Mouse (Mus musculus) limb, embryonic 12.5 days (tissue): Measurements from ENCODE around the gene Hoxc11. TPM values are rescaled to one million over a fixed set of nuclear protein-coding genes. Genes with fewer than 3 reads are reported as not detected.

Source experiments
- ATAC-seq: fragments of 200-750 bp; cut with Nextera tagmentation; 2 replicates; pipeline ENCODE4 v1.8.0; 2017; ENCODE audit warnings: low read depth, moderate TSS enrichment; ENCODE audit not compliant: insufficient number of reproducible peaks, insufficient read depth, low FRiP score, low TSS enrichment
- H3K27ac ChIP-seq: fragments of 300-500 bp; sonication (generic); 2 replicates; pipeline ENCODE4 v1.5.1; 2016; ENCODE audit warnings: mild to moderate bottlenecking, moderate library complexity
- H3K27me3 ChIP-seq: fragments of 300-500 bp; sonication (generic); 2 replicates; pipeline ENCODE4 v1.6.1; 2016; ENCODE audit warnings: mild to moderate bottlenecking, moderate library complexity
- H3K36me3 ChIP-seq: fragments of 300-500 bp; sonication (generic); 2 replicates; pipeline ENCODE4 v1.6.1; 2016; ENCODE audit warnings: mild to moderate bottlenecking, moderate library complexity
- H3K4me1 ChIP-seq: fragments of 300-500 bp; sonication (generic); replicated peaks from 2 replicates; pipeline ENCODE4 v1.6.1; 2016
- H3K4me2 ChIP-seq: fragments of 300-500 bp; sonication (generic); 2 replicates; pipeline ENCODE4 v1.6.1; 2016; ENCODE audit warnings: mild to moderate bottlenecking, moderate library complexity
- H3K4me3 ChIP-seq: fragments of 300-500 bp; sonication (generic); replicated peaks from 2 replicates; pipeline ENCODE4 v1.5.1; 2016; ENCODE audit warnings: mild to moderate bottlenecking
- H3K9ac ChIP-seq: fragments of 300-500 bp; sonication (generic); replicated peaks from 2 replicates; pipeline ENCODE4 v1.6.1; 2016; ENCODE audit warnings: mild to moderate bottlenecking, moderate library complexity
- H3K9me3 ChIP-seq: fragments of 300-500 bp; sonication (generic); 2 replicates; pipeline ENCODE4 v1.6.1; 2016; ENCODE audit warnings: mild to moderate bottlenecking, moderate library complexity
- WGBS: fragments of 180-500 bp; shearing (Covaris S2); methylation state at CpG from one replicate; pipeline ENCODE4 v1.1.7; 2016; 5-methylcytosine and 5-hydroxymethylcytosine counted together
- polyA plus RNA-seq: library from polyadenylated mRNA; unstranded; fragments of >200 nt; fragmentation: Nextera tagmentation; extraction: Ambion mirVana; gene quantifications from 2 replicates; pipeline ENCODE4 v1.2.1, GENCODE M21; 2016

Hoxc11 gene
- 3.5 and 5.2 TPM in 2 replicates for polyA plus RNA-seq

DNA sequence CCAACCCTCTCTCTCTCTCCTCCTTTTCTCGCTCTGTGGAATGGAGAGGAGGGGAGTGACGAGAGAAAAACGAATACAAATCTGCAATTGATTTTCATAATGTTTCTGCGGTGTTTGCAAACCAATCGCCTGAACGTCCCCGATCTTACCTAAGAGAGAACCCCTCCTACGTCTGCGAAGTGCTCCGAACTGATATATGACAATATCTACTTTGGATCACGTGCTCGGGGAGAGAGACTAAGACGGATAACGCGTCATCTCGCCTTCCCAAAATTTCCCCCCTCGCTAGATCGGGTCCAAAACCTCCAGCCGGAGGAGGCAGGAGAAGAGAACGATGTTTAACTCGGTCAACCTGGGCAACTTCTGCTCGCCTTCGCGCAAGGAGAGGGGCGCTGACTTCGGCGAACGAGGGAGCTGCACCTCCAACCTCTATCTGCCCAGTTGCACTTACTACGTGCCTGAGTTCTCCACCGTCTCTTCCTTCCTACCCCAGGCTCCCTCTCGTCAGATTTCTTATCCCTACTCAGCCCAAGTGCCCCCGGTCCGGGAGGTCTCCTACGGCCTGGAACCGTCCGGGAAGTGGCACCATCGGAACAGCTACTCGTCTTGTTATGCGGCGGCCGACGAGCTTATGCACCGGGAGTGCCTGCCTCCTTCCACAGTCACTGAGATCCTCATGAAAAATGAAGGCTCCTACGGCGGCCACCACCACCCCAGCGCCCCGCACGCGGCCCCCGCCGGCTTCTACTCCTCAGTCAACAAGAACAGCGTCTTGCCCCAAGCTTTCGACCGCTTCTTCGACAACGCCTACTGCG lies at the start of gene Hoxc11:
Gene Hoxc11, plus strand, starts transcription at position 236 of the 815 bp plus-strand sequence.
- H3K4me1 ChIP-seq, result peaks cover 68% of the 10 kb centered on the region
- no peaks in the 10 kb centered on the region for H3K36me3 ChIP-seq
- no peak for ATAC-seq
- peak within 1 kb of the TSS; percentile 89 for H3K27ac ChIP-seq
- under 1% methylated on average over 56 of the region's 57 CpGs for WGBS
- H3K4me3 ChIP-seq, result peak within 1 kb of the TSS; percentile 55
- H3K9me3 ChIP-seq, result no peaks in the 10 kb centered on the region
- H3K9ac ChIP-seq, result peak within 1 kb of the TSS; percentile 81
- H3K4me2 ChIP-seq, result peak within 1 kb of the TSS; percentile 60
- H3K27me3 ChIP-seq, result peaks cover 87% of the 10 kb centered on the region

DNA sequence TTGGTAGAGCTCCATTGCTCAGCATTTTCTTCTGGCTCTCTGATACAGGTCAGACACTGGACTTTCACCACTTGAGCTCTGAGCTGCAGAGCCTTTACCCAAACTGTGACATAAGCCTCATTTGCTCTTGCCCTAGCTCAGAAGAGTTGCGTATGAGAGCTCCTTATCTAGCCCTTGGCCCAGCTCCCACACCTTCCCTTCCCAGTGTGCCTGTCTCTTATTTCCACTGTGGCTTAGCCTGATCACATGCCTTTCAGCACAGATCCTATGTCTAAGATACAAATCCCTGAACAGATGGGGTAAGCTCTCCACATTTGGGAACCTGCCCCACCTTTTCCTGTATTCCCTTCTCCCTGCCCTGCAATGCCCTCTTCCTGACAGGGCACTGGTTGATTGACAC lies 49.3 kb upstream of the Hoxc11 start:
- no peak for ATAC-seq
- Histone ChIP-seq H3K4me2 (no peak overlapping the region), H3K9ac (no peak overlapping the region), H3K9me3 (no peaks in the 10 kb centered on the region), H3K4me1 (no peaks in the 10 kb centered on the region), H3K27ac (no peak overlapping the region), H3K36me3 (no peaks in the 10 kb centered on the region), H3K27me3 (peaks cover 68% of the 10 kb centered on the region), H3K4me3 (no peak overlapping the region)
- WGBS, result 58% methylated on average over 1 of the region's 1 CpGs

DNA sequence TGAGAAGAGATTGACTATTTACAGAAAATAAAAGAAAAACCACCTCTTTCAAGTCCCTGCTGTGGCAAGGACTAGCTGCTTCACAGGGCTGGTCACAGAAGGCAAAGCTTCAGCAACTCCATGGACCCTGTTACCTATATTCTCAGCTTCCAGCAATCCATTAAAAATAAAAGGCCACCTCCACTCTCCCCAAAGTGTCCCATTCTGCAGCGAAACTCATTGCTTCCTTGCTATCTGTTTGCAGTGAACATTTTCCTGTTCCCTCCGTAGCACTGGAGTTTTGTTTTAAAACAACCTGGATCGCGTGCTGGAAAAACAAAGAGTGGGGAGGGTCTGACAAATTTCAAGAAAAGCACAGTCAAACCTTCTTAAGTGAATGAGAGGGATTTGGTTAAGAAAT lies 44.7 kb upstream of the Hoxc11 start:
- Histone ChIP-seq H3K27me3 (peaks cover 87% of the 10 kb centered on the region), H3K4me2 (no peak overlapping the region), H3K27ac (no peak overlapping the region), H3K9ac (no peak overlapping the region), H3K9me3 (no peaks in the 10 kb centered on the region), H3K4me3 (no peak overlapping the region), H3K4me1 (0 out of 2 replicates have a peak, but pooled peaks cover 4% of the 10 kb centered on the region), H3K36me3 (no peaks in the 10 kb centered on the region)
- no peak for ATAC-seq
- WGBS, result 2% methylated on average over 4 of the region's 4 CpGs

DNA sequence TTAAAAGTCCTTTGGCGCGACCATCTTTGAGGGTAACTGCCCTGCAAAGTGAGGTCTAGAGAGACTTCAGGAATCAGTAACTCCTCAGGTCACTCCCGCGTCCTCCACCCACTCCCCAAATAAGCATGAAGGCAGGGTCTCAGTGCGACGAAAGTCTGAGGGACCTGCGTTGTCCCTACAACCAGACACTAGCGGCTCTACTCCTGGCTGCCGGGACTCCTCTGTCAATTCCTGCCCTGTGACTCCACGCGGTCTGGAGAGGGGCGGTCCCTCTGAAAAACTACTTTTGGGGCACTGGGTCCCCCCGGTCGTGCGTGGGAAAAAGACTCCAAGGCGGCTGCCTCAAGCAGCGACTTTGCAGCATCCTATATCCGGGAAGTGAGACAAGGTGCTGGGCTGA lies 44.2 kb upstream of the Hoxc11 start:
- no peak for ATAC-seq
- peaks cover 87% of the 10 kb centered on the region for H3K27me3 ChIP-seq
- WGBS, result under 1% methylated on average over 18 of the region's 18 CpGs
- H3K27ac ChIP-seq, result no peak overlapping the region
- H3K9ac ChIP-seq, result no peak overlapping the region
- H3K4me3 ChIP-seq, result 0 out of 2 replicates have a peak overlapping the region, but pooled peaks have one; percentile 9
- H3K4me2 ChIP-seq, result peak overlapping the region; percentile 27; the same call in 1 of the 2 replicates
- H3K36me3 ChIP-seq, result no peaks in the 10 kb centered on the region
- H3K4me1 ChIP-seq, result 0 out of 2 replicates have a peak, but pooled peaks cover 4% of the 10 kb centered on the region
- H3K9me3 ChIP-seq, result no peaks in the 10 kb centered on the region

DNA sequence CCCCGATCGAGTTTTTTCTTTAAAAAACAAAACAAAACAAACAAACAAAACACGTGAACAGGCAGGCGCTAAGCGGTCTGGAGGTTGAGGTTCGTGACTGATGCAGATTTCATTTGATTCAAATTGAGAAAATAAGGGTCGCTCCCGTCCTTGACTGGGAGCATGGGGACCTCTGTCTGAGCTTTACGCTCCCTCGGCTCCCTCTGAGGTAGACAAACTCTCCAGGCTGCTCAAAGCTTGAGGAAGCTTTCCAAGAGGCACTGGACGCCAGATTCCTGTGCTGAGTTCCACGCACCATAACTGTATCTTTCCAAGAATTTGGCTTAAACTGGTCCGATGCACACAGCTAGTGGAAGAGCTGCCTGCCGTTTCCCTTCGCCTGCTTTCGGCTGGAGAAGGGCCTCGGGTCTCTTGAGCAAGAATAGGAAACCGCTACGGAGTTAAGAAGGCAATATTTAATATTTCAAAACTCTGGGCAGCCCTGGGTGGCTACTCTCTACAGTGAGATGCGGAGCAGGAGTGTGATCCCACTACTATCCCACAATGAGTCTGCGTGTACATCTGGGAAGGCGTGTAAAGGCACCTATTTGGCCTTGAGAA lies 43.6 kb upstream of the Hoxc11 start:
- Histone ChIP-seq H3K36me3 (no peaks in the 10 kb centered on the region), H3K27me3 (peaks cover 84% of the 10 kb centered on the region), H3K4me1 (0 out of 2 replicates have a peak, but pooled peaks cover 4% of the 10 kb centered on the region), H3K4me3 (0 out of 2 replicates have a peak overlapping the region, but pooled peaks have one; percentile 9), H3K4me2 (peak overlapping the region; percentile 27; the same call in 1 of the 2 replicates), H3K9me3 (no peaks in the 10 kb centered on the region), H3K27ac (no peak overlapping the region), H3K9ac (no peak overlapping the region)
- under 1% methylated on average over 22 of the region's 22 CpGs for WGBS
- no peak for ATAC-seq

DNA sequence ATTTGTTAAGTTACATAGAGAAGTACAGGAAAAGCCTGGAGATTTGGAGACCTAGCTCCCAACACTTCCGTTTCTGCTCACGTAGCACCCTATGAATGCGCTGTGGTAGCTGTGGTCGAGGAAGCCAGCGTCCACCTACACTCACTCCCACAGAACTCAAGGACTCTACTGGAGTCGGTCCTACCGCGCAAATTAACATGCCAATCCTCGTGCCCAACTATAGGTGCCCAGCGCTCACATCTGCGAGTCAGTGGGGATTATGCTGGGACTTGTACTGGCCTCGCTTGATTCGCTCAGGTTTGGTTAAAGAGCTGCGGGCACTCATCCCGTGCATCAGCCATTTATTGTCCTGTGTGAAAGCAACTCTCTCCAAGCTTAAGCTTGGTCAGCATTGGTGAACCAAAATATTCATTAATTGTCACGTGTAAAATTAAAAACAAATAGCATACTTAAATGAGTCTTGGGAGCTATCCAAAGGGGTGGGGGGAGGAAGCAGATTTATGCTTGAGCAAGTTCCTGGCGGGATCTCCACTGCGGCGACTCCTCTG lies 41.1 kb upstream of the Hoxc11 start:
- H3K27ac ChIP-seq, result no peak overlapping the region
- no peak overlapping the region for H3K4me2 ChIP-seq
- H3K4me1 ChIP-seq, result 0 out of 2 replicates have a peak, but pooled peaks cover 4% of the 10 kb centered on the region
- H3K27me3 ChIP-seq, result peaks cover 87% of the 10 kb centered on the region
- no peak for ATAC-seq
- no peaks in the 10 kb centered on the region for H3K9me3 ChIP-seq
- no peaks in the 10 kb centered on the region for H3K36me3 ChIP-seq
- no peak overlapping the region for H3K4me3 ChIP-seq
- under 1% methylated on average over 19 of the region's 19 CpGs for WGBS
- H3K9ac ChIP-seq, result no peak overlapping the region

DNA sequence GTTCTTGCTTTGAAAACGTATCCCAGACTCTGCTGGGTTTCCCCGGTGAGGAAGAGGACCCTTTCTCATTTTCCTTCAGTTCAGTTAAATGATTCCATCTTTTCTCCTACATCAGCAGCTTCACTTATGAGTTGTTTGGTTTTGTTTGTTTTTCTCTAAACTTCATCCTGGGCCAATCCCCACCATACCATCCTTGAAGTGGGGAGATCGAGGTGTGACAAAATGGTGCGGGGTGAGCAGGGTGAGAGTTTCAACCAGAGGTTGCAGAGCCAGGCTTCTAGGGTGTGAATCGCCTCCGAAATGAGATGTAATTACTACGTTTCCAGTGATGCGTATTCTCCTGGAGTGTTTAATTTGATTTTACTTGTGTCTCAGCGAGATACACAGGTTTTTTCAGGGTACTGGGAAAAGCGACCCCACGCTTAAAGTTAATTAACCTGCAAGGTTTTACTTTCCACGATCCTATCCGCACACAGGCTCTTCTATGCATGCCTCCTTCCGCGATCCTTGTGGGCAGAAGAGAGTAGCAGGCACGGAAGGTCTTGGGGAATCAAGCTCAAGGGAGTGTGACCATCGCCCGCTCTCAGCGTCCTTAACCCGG lies 36.2 kb upstream of the Hoxc11 start:
- H3K36me3 ChIP-seq, result no peaks in the 10 kb centered on the region
- H3K9ac ChIP-seq, result no peak overlapping the region
- peaks cover 90% of the 10 kb centered on the region for H3K27me3 ChIP-seq
- no peak overlapping the region for H3K27ac ChIP-seq
- H3K4me1 ChIP-seq, result peaks cover 15% of the 10 kb centered on the region
- under 1% methylated on average over 20 of the region's 20 CpGs for WGBS
- ATAC-seq, result no peak
- H3K9me3 ChIP-seq, result no peaks in the 10 kb centered on the region
- no peak overlapping the region for H3K4me2 ChIP-seq
- H3K4me3 ChIP-seq, result no peak overlapping the region

DNA sequence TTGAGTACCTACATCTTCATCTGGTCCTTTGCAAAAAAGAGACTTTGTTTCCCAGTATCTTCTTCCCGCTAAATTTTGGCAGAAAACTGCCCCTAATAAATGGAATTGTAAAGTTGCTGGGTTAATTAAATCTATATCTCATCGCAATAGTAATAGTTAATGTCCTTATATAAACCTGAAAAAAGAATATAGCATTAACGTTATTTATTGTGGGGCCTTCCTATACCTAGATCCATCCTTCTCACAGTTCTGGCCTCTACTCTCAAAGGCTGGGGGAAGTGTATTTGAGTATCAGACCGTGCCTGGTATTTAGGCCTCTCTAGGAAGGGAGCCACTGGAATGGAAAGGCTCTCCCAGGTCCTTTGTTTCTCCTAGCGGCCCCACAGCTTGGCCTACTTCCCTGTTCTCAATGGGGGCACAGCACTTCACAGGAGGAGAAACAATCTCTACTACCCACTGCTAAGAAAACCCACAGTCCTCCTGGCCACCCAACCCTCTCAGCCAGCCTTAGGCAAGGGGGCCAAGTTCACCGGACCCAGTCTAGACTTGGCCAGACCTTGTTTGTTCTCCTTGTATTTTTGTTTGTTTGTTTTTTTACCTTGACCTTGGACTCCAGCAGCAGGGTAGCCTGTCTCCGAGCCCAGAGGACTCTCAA lies 35.5 kb upstream of the Hoxc11 start:
- Histone ChIP-seq H3K4me3 (no peak overlapping the region), H3K27me3 (peaks cover 91% of the 10 kb centered on the region), H3K27ac (no peak overlapping the region), H3K4me1 (peaks cover 15% of the 10 kb centered on the region), H3K36me3 (no peaks in the 10 kb centered on the region), H3K4me2 (no peak overlapping the region), H3K9ac (no peak overlapping the region), H3K9me3 (no peaks in the 10 kb centered on the region)
- ATAC-seq, result no peak
- WGBS, result 3% methylated on average over 7 of the region's 7 CpGs

DNA sequence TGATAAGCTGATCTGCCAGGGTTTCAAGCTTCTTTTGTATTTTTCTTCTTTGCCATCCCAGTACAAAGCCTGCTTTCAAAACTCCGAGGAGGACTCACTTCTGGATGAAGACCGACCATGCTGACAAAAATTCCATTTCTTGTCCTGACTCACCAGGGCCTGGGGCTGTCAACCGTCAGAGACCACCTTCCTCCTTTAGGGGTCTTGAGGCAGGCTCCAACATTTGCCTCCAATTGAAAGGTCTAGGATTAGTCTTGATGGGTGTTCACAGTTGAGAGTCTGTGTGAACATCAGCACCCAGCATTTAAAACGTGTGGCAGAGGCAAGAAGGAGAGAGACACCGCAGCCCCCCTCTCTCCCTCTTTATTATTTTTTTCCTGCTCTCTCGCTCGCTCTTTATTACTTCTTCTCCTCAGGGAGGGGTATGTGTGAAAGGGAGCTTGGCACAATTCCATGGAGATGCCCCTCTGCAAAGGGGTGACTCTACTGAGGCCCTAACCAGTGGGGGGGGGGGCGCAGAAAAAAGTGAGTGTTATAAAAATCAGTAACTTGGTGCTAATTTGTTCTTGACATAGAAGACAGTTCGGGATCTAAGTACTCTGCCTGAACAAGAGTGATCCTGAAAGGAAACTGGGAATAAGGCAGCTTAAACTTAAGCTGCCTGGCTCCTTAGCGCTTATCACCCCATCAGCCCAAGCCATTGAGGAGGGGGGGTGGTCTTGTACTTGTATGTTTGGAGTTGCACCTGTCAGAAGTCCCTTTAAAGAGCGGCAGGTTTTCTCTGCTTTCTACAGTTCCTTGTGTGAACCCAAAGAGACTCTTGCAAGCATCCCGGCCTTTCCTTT lies 34.7 kb upstream of the Hoxc11 start:
- no peak overlapping the region for H3K4me3 ChIP-seq
- no peaks in the 10 kb centered on the region for H3K36me3 ChIP-seq
- H3K4me2 ChIP-seq, result 0 out of 2 replicates have a peak overlapping the region, but pooled peaks have one; percentile 46
- H3K9me3 ChIP-seq, result no peaks in the 10 kb centered on the region
- H3K27ac ChIP-seq, result no peak overlapping the region
- peaks cover 15% of the 10 kb centered on the region for H3K4me1 ChIP-seq
- H3K9ac ChIP-seq, result no peak overlapping the region
- H3K27me3 ChIP-seq, result peaks cover 94% of the 10 kb centered on the region
- WGBS, result 2% methylated on average over 12 of the region's 12 CpGs
- ATAC-seq, result no peak

DNA sequence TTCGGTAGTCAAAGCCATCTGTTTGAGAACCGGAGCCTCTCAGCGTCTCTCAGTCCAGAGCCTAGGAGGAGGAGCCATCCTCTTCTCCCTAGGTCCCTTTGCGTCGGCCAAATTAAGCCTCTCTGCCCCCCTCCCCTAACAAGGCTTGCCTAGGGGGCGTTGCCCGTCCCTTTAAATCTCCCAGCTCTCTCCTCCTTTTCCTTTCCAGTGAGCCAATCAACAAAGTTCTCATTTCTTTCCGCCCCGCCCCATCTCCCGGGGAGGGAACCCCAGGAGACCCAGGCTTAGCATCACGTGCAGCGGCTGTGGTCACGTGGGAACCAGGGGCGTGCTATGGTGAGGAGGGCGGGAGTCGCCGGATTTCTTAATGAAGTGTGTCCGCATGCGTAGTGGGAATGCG lies 33.6 kb upstream of the Hoxc11 start:
- Histone ChIP-seq H3K9me3 (no peaks in the 10 kb centered on the region), H3K4me2 (peak overlapping the region; percentile 46), H3K27me3 (peaks cover 96% of the 10 kb centered on the region), H3K4me1 (peaks cover 15% of the 10 kb centered on the region), H3K36me3 (no peaks in the 10 kb centered on the region), H3K9ac (no peak overlapping the region), H3K27ac (no peak overlapping the region), H3K4me3 (peak overlapping the region; percentile 31)
- 0% methylated on average over 18 of the region's 20 CpGs for WGBS
- peak; percentile 64 for ATAC-seq
